Mouse (Mus musculus) forebrain, embryonic 16.5 days (tissue): ENCODE data around the gene Gemin5. TPM values are rescaled to one million over a fixed set of nuclear protein-coding genes. Genes with fewer than 3 reads are reported as not detected.
A peak's percentile ranks its signal among the peaks of the same experiment; 100 is the strongest.

Experiments
- ATAC-seq: fragments of 200-750 bp; cut with Nextera tagmentation; 2 replicates; pipeline ENCODE4 v1.8.0; 2017; ENCODE audit warnings: mild to moderate bottlenecking, moderate library complexity
- H3K27ac ChIP-seq: fragments of 300-500 bp; sonication (generic); 2 replicates; pipeline ENCODE4 v1.5.1; 2014; ENCODE audit warnings: low read length, control low read depth
- H3K27me3 ChIP-seq: fragments of 300-500 bp; sonication (generic); replicated peaks from 2 replicates; pipeline ENCODE4 v1.6.1; 2014; ENCODE audit warnings: low read length; ENCODE audit not compliant: control insufficient read depth, insufficient read depth
- H3K36me3 ChIP-seq: fragments of 300-500 bp; sonication (generic); 2 replicates; pipeline ENCODE4 v1.6.1; 2014; ENCODE audit not compliant: control insufficient read depth, insufficient read depth
- H3K4me1 ChIP-seq: fragments of 300-500 bp; sonication (generic); replicated peaks from 2 replicates; pipeline ENCODE4 v1.6.1; 2014; ENCODE audit warnings: low read length; ENCODE audit not compliant: control insufficient read depth, insufficient read depth
- H3K4me2 ChIP-seq: fragments of 300-500 bp; sonication (generic); 2 replicates; pipeline ENCODE4 v1.6.1; 2014; ENCODE audit warnings: mild to moderate bottlenecking, low read length, control low read depth
- H3K4me3 ChIP-seq: fragments of 300-500 bp; sonication (generic); replicated peaks from 2 replicates; pipeline ENCODE4 v1.5.1; 2014; ENCODE audit warnings: mild to moderate bottlenecking, low read length, control low read depth
- H3K9ac ChIP-seq: fragments of 300-500 bp; sonication (generic); replicated peaks from 2 replicates; pipeline ENCODE4 v1.6.1; 2014; ENCODE audit warnings: low read depth, low read length, control low read depth
- H3K9me3 ChIP-seq: fragments of 300-500 bp; sonication (generic); 2 replicates; pipeline ENCODE4 v1.6.1; 2016; ENCODE audit warnings: low read length; ENCODE audit not compliant: control insufficient read depth
- WGBS: fragments of 180-500 bp; shearing (Covaris S2); extraction: QIAGEN DNeasy Blood & Tissue Kit; methylation state at CpG from one replicate; pipeline ENCODE4 v1.1.7; 2014; 5-methylcytosine and 5-hydroxymethylcytosine counted together
- polyA plus RNA-seq: library from polyadenylated mRNA; unstranded; fragments of >200 nt; fragmentation: Nextera tagmentation; extraction: Ambion mirVana; gene quantifications from 2 replicates; pipeline ENCODE4 v1.2.1, GENCODE M21; 2015

The Gemin5 gene
- polyA plus RNA-seq, 1 experiment from 2014 or later = 14.9 TPM

DNA sequence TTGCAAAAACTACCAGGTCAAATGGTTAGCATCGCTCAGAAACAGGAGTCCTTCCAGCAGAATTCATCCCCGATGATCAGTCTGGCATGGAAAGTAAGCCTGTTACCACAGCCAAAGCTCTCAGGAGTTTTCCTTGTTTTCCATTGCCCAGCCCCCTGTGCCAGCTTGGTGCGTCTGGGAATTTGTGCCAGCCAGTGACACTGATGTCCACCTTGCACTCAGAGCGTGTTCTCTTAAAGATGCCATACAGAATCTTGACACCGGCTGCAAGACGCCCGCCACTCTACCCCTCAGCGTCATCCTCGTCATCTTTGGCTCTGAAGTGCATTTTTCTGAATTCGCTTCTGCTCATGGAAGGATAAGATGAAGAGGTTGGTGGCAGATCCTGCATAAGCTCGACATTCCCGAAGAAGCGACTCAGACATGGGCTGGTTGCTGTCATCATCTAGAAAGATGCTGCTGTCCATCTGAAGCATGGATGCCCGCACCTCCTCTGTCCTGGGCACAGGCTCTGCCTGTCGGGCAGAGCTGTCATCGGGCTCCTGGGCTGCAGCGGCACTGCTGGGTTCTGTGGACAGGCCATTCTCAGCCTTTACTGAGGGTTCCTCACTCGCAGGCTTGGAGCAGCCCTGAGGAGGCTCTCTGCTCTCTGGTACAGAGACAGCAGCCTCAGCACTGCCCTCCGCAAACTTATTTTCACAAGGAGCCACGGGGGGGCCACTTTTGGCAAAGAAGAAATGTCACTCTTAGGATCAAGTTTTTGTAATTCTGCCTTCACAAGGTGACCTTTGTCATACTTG, 71.3 kb downstream of the Gemin5 start:
- H3K4me2 ChIP-seq = peak overlapping the region; percentile 53

DNA sequence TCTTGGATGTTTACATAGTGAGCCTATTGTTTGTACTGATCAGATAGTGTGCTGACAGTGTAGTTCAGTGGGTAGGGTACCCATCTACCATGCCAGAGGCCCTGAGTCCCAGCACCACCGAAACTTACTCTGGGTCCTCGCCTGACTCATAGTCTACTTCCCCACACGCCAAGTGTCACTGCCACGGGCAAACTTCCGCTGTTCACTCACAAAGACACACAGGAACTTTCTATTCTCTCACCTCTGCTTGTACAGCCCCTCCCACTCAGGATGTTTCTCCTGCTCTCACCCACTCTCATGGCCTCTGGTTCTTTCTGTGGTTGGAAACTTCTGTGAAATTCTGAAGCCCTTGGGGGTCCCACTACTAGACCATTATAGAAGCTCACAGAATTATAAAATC, 72.2 kb downstream of the Gemin5 start:
- no peaks in the 10 kb centered on the region for H3K9me3 ChIP-seq
- H3K27me3 ChIP-seq = peaks cover 3% of the 10 kb centered on the region; the same call in 1 of the 2 replicates
- peaks cover 4% of the 10 kb centered on the region; the same call in 1 of the 2 replicates for H3K4me1 ChIP-seq
- H3K4me3 ChIP-seq = no peak overlapping the region
- H3K36me3 ChIP-seq = no peaks in the 10 kb centered on the region
- no peak overlapping the region for H3K4me2 ChIP-seq
- 86% methylated on average over 5 of the region's 5 CpGs for WGBS
- H3K9ac ChIP-seq = no peak overlapping the region
- ATAC-seq = no peak
- no peak overlapping the region for H3K27ac ChIP-seq

More for the DNA sequence above, 71.3 kb downstream of the Gemin5 start:
- ATAC-seq = no peak
- Histone ChIP-seq H3K9ac (no peak overlapping the region), H3K36me3 (no peaks in the 10 kb centered on the region), H3K4me1 (peaks cover 4% of the 10 kb centered on the region; the same call in 1 of the 2 replicates), H3K4me3 (no peak overlapping the region), H3K27ac (no peak overlapping the region), H3K9me3 (no peaks in the 10 kb centered on the region), H3K27me3 (peaks cover 3% of the 10 kb centered on the region; the same call in 1 of the 2 replicates)
- WGBS = 47% methylated on average over 20 of the region's 20 CpGs

DNA sequence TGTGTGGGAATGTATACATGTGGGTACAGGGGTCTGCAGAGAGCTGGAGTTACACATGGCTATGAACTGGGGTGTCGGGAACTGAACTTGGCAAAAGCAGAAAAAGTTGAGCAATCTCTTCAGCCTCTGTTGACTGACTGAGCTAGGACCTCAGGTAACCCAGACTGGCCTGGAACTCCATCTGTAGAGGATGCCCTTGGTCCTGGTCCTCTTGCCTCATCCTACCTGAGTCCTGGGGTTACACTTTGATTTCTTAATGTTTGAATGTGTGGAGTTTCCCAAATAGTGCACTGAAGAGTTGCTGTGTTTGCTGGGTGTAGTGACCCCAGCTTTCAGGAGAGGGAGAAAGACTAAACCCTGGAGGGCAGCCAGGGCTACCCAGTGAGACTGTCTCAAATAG, 72.8 kb downstream of the Gemin5 start:
- Histone ChIP-seq H3K9ac (no peak overlapping the region), H3K9me3 (no peaks in the 10 kb centered on the region), H3K36me3 (no peaks in the 10 kb centered on the region), H3K4me1 (peaks cover 4% of the 10 kb centered on the region; the same call in 1 of the 2 replicates), H3K27me3 (peaks cover 3% of the 10 kb centered on the region; the same call in 1 of the 2 replicates), H3K4me2 (no peak overlapping the region), H3K27ac (no peak overlapping the region), H3K4me3 (no peak overlapping the region)
- no peak for ATAC-seq
- 88% methylated on average over 1 of the region's 1 CpGs for WGBS

DNA sequence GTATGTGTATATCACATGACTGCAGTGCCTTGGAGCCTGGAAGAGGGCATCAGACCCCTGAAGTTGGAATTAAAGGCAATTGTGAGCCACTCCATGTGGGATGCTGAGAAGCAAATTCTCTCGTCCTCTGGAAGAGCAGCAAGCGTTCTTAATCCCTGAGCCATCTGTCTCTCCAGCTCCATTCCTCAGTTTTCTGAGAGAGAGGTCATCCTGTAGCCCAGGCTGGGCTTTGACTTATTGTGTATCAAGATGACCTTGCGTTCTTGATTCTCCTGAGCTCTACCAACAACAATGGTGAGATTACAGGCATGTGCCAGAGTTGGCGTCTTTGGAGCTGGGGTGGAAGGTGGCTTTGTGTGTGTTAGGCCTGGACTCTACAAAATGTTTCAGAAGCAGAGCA, 73.6 kb downstream of the Gemin5 start:
- peaks cover 4% of the 10 kb centered on the region; the same call in 1 of the 2 replicates for H3K4me1 ChIP-seq
- no peaks in the 10 kb centered on the region for H3K36me3 ChIP-seq
- ATAC-seq = no peak
- H3K27me3 ChIP-seq = peaks cover 3% of the 10 kb centered on the region; the same call in 1 of the 2 replicates
- no peak overlapping the region for H3K27ac ChIP-seq
- no peak overlapping the region for H3K4me3 ChIP-seq
- H3K9me3 ChIP-seq = no peaks in the 10 kb centered on the region
- no peak overlapping the region for H3K4me2 ChIP-seq
- no peak overlapping the region for H3K9ac ChIP-seq
- 65% methylated on average over 4 of the region's 4 CpGs for WGBS

DNA sequence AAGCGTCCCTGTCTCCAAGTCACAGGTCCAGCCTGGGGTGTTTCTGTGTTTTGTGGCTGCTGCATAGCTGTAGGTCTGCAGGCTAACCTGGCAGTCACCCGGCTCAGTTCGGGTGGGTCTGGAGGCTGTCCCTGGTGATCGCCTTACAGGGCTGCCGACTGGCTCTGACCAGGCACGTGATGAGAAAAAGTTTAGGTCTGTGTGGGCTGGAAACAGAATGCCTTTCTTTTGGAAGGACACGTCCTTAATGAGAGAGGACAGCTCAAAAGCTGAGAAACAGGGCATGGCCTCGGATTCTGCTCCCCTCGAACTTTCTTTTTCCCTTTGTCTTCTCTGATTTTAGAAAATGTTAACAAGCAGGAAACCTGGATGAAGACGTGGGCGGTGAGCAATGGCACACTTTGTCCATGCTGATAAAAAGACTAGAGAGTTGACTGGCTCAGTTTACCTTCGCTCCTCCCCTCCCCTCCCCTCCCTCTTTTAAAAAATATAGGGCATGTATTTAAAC, 75.3 kb downstream of the Gemin5 start, which contains the start of gene Gm12248:
Gm12248 (minus strand) TSS at position 114 of the 508 bp plus-strand sequence.
- no peak within 1 kb of the TSS for H3K9ac ChIP-seq

DNA sequence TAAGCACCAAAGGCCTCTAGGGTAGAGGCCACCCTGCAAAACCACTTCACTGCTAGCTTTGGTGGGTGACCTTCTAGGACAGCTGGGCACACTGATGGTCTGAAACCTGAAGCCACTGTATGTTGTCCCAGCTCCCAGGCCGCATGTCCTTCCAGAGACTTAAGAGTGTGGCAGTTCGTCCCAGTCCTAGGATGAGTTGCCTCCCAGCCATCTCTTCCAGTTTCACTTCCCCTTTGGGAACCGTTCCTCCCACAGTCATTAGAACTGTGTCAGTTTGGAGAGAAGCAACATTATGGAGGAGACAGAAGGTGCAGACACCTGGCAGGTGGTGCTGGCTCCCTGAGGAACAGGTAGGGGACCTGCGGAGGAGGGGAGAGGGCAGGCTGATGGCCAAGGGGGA, 75.8 kb downstream of the Gemin5 start:
- Histone ChIP-seq H3K4me3 (no peak overlapping the region), H3K36me3 (no peaks in the 10 kb centered on the region), H3K4me1 (peaks cover under 1% of the 10 kb centered on the region; the same call in 1 of the 2 replicates), H3K4me2 (no peak overlapping the region), H3K9ac (no peak overlapping the region), H3K27me3 (no peaks in the 10 kb centered on the region), H3K27ac (no peak overlapping the region), H3K9me3 (no peaks in the 10 kb centered on the region)
- WGBS = 70% methylated on average over 4 of the region's 4 CpGs
- no peak for ATAC-seq

More for the DNA sequence above, 75.3 kb downstream of the Gemin5 start, which contains the start of gene Gm12248:
- H3K36me3 ChIP-seq = no peaks in the 10 kb centered on the region
- H3K27ac ChIP-seq = no peak within 1 kb of the TSS
- H3K4me2 ChIP-seq = no peak within 1 kb of the TSS
- 17% methylated on average over 12 of the region's 12 CpGs for WGBS
- H3K4me3 ChIP-seq = no peak within 1 kb of the TSS
- H3K27me3 ChIP-seq = no peaks in the 10 kb centered on the region
- peaks cover 4% of the 10 kb centered on the region; the same call in 1 of the 2 replicates for H3K4me1 ChIP-seq
- H3K9me3 ChIP-seq = no peaks in the 10 kb centered on the region
- ATAC-seq = no peak

DNA sequence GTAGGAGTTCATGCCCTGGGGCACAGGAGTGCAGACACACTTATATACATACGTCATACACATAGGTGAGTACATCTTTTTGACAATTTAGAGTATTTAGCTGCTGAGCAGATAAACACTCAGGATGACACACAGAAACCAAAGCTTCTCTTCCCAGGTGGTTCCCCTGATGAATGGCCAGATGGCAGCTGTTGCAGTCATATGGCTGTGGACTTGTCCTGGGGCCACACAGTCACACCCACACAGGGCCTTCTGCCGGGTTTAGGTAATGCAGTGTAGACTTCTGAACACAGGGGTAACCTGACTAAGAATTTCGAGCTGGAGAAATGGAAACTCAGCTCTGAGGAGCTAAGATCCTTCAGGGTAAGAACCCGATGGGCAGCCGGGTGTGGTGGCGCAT, 86.6 kb downstream of the Gemin5 start:
- Histone ChIP-seq H3K36me3 (no peaks in the 10 kb centered on the region), H3K4me2 (no peak overlapping the region), H3K4me1 (no peaks in the 10 kb centered on the region), H3K27ac (no peak overlapping the region), H3K9me3 (no peaks in the 10 kb centered on the region), H3K9ac (no peak overlapping the region), H3K4me3 (no peak overlapping the region), H3K27me3 (no peaks in the 10 kb centered on the region)
- WGBS = 87% methylated on average over 6 of the region's 6 CpGs
- ATAC-seq = no peak

DNA sequence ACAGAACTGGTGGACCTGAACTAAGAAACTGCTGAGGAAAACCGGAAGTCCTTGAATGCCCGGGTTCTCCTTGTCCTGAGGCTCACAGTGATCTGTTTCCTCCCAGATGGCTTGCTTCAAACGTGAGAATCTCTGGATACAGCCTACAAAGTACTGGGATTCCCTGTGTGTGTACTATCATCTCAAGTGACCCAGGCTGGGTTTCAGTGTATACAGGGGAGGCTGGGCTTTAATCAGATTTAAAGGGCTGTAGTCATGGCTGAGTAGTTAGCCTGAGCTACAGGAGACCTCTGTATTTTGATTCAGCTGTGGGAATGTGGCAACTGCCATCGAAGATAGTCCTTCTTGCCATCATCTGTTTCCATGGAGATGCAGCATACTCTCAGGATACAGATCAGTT, 91.1 kb downstream of the Gemin5 start:
- H3K27me3 ChIP-seq = no peaks in the 10 kb centered on the region
- H3K4me3 ChIP-seq = no peak overlapping the region
- no peak for ATAC-seq
- 73% methylated on average over 4 of the region's 4 CpGs for WGBS
- no peaks in the 10 kb centered on the region for H3K36me3 ChIP-seq
- no peak overlapping the region for H3K4me2 ChIP-seq
- H3K27ac ChIP-seq = no peak overlapping the region
- H3K4me1 ChIP-seq = no peaks in the 10 kb centered on the region
- H3K9me3 ChIP-seq = no peaks in the 10 kb centered on the region
- no peak overlapping the region for H3K9ac ChIP-seq

DNA sequence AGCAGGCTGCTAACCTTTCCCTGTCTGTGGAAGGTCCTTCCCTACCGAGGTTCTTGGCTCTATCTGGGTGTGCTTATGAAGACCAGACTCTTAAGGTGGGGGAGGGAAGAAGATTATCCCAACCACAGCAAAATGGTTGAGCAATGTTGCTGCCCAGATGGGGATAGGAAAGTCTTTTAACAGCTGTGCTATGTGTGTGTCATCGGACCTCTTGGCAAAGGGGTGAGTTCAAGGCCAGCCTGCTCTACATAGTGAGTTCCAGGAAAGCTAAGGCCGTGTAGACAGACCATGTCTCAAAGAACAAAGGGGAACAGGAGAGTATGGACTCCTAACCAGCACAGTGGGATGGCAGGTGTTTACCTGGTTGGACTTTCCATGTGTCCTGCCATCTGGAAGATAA, 95.4 kb downstream of the Gemin5 start:
- Histone ChIP-seq H3K4me2 (no peak overlapping the region), H3K27me3 (no peaks in the 10 kb centered on the region), H3K27ac (no peak overlapping the region), H3K4me3 (no peak overlapping the region), H3K9me3 (no peaks in the 10 kb centered on the region), H3K9ac (no peak overlapping the region), H3K4me1 (no peaks in the 10 kb centered on the region), H3K36me3 (no peaks in the 10 kb centered on the region)
- WGBS = 85% methylated on average over 3 of the region's 3 CpGs
- no peak for ATAC-seq
